Mouse (Mus musculus) neural tube, postnatal 0 days (tissue): ENCODE data around the gene Olfr124. TPM values are rescaled to one million over a fixed set of nuclear protein-coding genes. Genes with fewer than 3 reads are reported as not detected.

Experiments
- polyA plus RNA-seq: library from polyadenylated mRNA; unstranded; fragments of >200 nt; fragmentation: Nextera tagmentation; extraction: Ambion mirVana; gene quantifications from 2 replicates; pipeline ENCODE4 v1.2.1, GENCODE M21; 2015

The Olfr124 gene
- polyA plus RNA-seq = not detected in 2 replicates

GRCm38 (mm10) chr17:37799588-37799987, at the start of gene Olfr124:
Gene Olfr124, plus strand, starts transcription at chr17:37799888.

DNA sequence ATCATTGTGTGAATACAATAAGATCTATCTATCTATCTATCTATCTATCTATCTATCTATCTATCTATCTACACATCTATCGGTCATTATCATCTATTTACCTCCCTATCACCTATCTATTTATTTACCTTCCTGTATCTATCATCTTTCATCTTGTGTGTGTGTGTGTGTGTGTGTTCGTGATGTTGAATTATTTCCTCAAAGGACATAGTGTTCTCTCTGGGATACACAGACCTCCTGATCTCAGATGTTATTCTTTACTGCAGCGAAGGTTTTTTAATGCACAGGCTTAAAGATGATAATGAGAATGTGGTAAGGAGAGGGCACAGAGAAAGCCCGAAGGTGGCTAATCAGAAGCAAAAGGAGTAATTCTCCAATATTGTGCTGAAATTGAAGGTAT, 31.4 kb upstream of the Olfr124 start, which contains the start of gene Olfr122:
Gene Olfr122, plus strand, starts transcription at position 301 of the 400 bp plus-strand sequence.

GRCm38 (mm10) chr17:37793229-37793628, 6.5 kb upstream of the Olfr124 start, which contains the start of gene Olfr123:
Gene Olfr123, plus strand, starts transcription at chr17:37793529.

GRCm38 (mm10) chr17:37832649-37833048, 33.0 kb downstream of the Olfr124 start, which contains the start of gene Olfr125:
Gene Olfr125, plus strand, starts transcription at chr17:37832949.

GRCm38 (mm10) chr17:37847183-37847582, 47.5 kb downstream of the Olfr124 start, which contains the start of gene Olfr126:
Gene Olfr126, plus strand, starts transcription at chr17:37847483.

Other genes with a start within 250 kb of the Olfr124 start
- not detected in 2 replicates for gene Olfr112, start 230.4 kb upstream of the Olfr124 start, polyA plus RNA-seq
- gene Olfr113, start 222.2 kb upstream of the Olfr124 start, polyA plus RNA-seq = not detected in 2 replicates
- gene Olfr114, start 207.1 kb upstream of the Olfr124 start, polyA plus RNA-seq = not detected in 2 replicates
- not detected in 2 replicates for gene Olfr115, start 172.8 kb upstream of the Olfr124 start, polyA plus RNA-seq
- gene Olfr116, start 172.7 kb upstream of the Olfr124 start, polyA plus RNA-seq = not detected in 2 replicates
- gene Olfr117, start 136.1 kb upstream of the Olfr124 start, polyA plus RNA-seq = not detected in 2 replicates
- gene Olfr118, start 132.9 kb upstream of the Olfr124 start, polyA plus RNA-seq = not detected in 2 replicates
- not detected in 2 replicates for gene Olfr119, start 103.3 kb upstream of the Olfr124 start, polyA plus RNA-seq
- not detected in 2 replicates for gene Olfr120, start 78.1 kb upstream of the Olfr124 start, polyA plus RNA-seq
- gene Olfr121, start 51.0 kb upstream of the Olfr124 start, polyA plus RNA-seq = not detected in 2 replicates
- not detected in 2 replicates for gene Olfr122, start 31.3 kb upstream of the Olfr124 start, polyA plus RNA-seq
- not detected in 2 replicates for gene Olfr123, start 6.4 kb upstream of the Olfr124 start, polyA plus RNA-seq
- gene Olfr125, start 33.1 kb downstream of the Olfr124 start, polyA plus RNA-seq = not detected in 2 replicates
- not detected in 2 replicates for gene Olfr126, start 47.6 kb downstream of the Olfr124 start, polyA plus RNA-seq
- not detected in 2 replicates for gene Olfr127, start 100.5 kb downstream of the Olfr124 start, polyA plus RNA-seq
- gene Olfr128, start 120.7 kb downstream of the Olfr124 start, polyA plus RNA-seq = not detected in 2 replicates
- gene Olfr761, start 153.2 kb downstream of the Olfr124 start, polyA plus RNA-seq = not detected in 2 replicates